Mouse (Mus musculus) T-cell, adult 2 months (primary cell): Measurements from ENCODE around the gene Ssbp3.

Experiments used
- DNase-seq: peaks from one replicate; pipeline ENCODE4 v3.0.0; 2022; ENCODE audit warnings: low spot score

The Ssbp3 gene

GRCm38 (mm10) chr4:106934931-106935582 is 24.6 kb downstream of the Ssbp3 start:
- peak; percentile 39 for DNase-seq

- no peak for DNase-seq
These were observed 25.1 kb downstream of the Ssbp3 start for GRCm38 (mm10) chr4:106935583-106935935.

GRCm38 (mm10) chr4:106936041-106936440 is 25.5 kb downstream of the Ssbp3 start:
- DNase-seq = no peak

GRCm38 (mm10) chr4:106936741-106937140 is 26.2 kb downstream of the Ssbp3 start:
- no peak for DNase-seq

GRCm38 (mm10) chr4:106938506-106939222 is 28.2 kb downstream of the Ssbp3 start:
- no peak for DNase-seq

- DNase-seq = no peak
These were observed 28.9 kb downstream of the Ssbp3 start for GRCm38 (mm10) chr4:106939223-106939918.

- DNase-seq = no peak
These were observed 29.4 kb downstream of the Ssbp3 start for GRCm38 (mm10) chr4:106939919-106940227.

- DNase-seq = no peak
These were observed 30.4 kb downstream of the Ssbp3 start for GRCm38 (mm10) chr4:106940945-106941344.

- DNase-seq = peak; percentile 8
These were observed 31.0 kb downstream of the Ssbp3 start for GRCm38 (mm10) chr4:106941475-106941874.

- DNase-seq = no peak
These were observed 32.0 kb downstream of the Ssbp3 start for GRCm38 (mm10) chr4:106942491-106942890.

GRCm38 (mm10) chr4:106943627-106944026 is 33.1 kb downstream of the Ssbp3 start:
- no peak for DNase-seq

GRCm38 (mm10) chr4:106944898-106945297 is 34.4 kb downstream of the Ssbp3 start:
- DNase-seq = no peak

GRCm38 (mm10) chr4:106947741-106948140 is 37.2 kb downstream of the Ssbp3 start:
- DNase-seq = no peak

- no peak for DNase-seq
These were observed 38.0 kb downstream of the Ssbp3 start for GRCm38 (mm10) chr4:106948546-106948945.

- no peak for DNase-seq
These were observed 38.7 kb downstream of the Ssbp3 start for GRCm38 (mm10) chr4:106949200-106949599.

GRCm38 (mm10) chr4:106950801-106951200 is 40.3 kb downstream of the Ssbp3 start:
- DNase-seq = no peak

GRCm38 (mm10) chr4:106951455-106951854 is 41.0 kb downstream of the Ssbp3 start:
- DNase-seq = peak; percentile 19

- DNase-seq = no peak
These were observed 42.7 kb downstream of the Ssbp3 start for GRCm38 (mm10) chr4:106953221-106953620.

- no peak for DNase-seq
These were observed 43.3 kb downstream of the Ssbp3 start for GRCm38 (mm10) chr4:106953760-106954159.

GRCm38 (mm10) chr4:106955729-106956712 is 45.5 kb downstream of the Ssbp3 start:
- DNase-seq = no peak

- peak; percentile 64 for DNase-seq
These were observed 47.6 kb downstream of the Ssbp3 start for GRCm38 (mm10) chr4:106958117-106958516.

- no peak for DNase-seq
These were observed 48.1 kb downstream of the Ssbp3 start for GRCm38 (mm10) chr4:106958561-106958960.
